Mouse (Mus musculus) layer of hippocampus, postnatal 25 days (tissue): ENCODE results near the gene Gmppa. TPM values are rescaled to one million over a fixed set of nuclear protein-coding genes. Genes with fewer than 3 reads are reported as not detected.

Experiments
- DNase-seq, 2 experiments: peaks; one replicate each; pipeline ENCODE4 v3.0.0; 2022; ENCODE audit warnings: mixed read lengths in 2 of 2, low spot score in 1 of 2; ENCODE audit errors: extremely low spot score in 1 of 2
- total RNA-seq, 2 experiments: library from RNA; stranded (reverse); gene quantifications; 2 replicates each; pipeline ENCODE4 v1.2.3; 2021

Gene Gmppa
- total RNA-seq = 10 to 100 TPM; 60.5 to 66.7 TPM

DNA sequence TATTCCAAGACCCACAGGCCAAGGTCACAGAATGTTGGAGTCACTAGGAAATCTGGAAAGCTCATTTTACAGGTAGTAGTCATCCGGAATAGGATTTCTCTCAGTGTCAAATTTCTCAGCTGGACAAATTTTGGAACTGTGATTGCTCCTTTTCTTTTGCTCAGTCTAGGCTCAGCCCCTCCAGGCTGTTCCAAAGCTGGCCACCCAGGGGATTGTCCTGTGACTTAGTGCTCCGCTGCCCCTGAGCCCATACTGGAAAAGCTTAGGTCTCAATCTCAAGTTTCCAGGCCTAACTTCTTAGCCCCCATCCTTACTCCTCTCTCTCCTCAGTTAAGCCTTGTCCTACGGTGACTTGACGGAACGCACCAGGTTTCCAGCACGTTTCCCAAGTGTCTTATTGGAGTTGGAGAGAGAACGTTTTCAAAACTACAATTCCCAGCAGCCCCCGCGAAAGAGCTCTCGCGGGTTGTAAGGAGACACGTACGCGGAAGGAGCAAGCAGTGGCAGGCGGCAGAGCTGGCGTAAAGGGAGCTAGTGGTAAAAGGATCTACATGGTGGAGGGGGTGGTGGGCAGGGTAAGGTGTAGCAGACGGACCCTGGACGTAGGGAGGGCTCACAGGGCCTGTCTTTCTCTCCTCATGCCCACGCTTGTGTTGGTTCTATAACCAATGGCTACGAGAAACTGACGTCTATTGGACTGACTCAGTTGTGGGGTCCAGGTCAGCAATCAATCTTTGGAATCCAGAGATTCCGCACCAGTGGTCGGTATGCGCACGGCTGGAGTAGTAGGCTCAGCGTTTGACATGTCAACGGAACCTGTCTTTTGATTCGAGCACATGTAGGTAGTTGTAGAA lies at the start of gene Gmppa:
Gene Gmppa, plus strand, starts transcription at position 456 of the 854 bp plus-strand sequence.
- peak; percentile 65 to 73 for DNase-seq

DNA sequence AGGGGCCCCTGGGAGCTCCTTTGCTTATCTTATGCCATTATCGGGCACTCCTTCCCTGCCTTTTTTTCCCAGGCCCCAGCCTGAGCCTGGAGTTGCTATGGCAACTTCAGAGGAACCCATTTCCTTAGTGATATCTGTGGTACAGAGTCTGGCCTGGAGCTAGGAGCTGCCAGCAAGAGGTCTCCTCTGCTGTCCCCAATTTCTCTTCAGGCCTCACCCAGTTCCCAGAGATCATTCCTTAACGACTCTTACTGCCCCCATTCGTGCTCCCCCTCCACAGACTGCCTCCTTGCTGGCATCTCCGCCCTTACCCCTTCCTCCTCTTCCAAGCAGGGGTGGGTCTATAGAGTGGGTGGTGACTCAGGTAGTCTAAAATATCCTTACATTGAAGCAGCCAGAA lies 49.6 kb upstream of the Gmppa start:
- DNase-seq = no peak

DNA sequence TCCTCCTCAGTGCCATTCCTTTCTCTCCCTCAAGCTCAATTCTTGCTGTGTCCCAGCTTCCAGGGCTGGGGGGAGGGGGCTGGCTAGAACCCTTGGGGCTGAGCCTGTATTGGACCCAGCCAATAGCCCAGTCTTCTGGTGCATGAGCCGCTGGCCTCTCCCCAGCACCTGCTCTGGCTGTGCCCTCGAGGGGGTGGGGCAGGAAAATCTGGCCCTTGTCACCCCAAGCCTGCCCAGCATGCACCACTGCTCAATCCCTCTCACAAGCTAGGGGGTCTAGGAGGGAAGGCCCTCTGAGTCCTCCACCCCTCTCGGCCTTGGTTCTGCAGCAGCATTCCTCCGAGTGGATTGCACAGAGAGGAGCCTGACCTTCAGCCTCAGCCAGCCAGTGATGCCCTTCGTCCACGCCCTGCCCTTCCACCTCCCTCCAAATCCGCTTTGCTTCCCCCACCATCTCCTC lies 48.2 kb upstream of the Gmppa start:
- DNase-seq = no peak

- no peak for DNase-seq
These were observed 47.5 kb upstream of the Gmppa start for GRCm38 (mm10) chr1:75387929-75388897.

- no peak for DNase-seq
These were observed 46.7 kb upstream of the Gmppa start for GRCm38 (mm10) chr1:75388898-75389515.

- peak; percentile 49 to 52 for DNase-seq
These were observed 42.6 kb upstream of the Gmppa start for GRCm38 (mm10) chr1:75393139-75393538.

- DNase-seq = no peak
These were observed 41.9 kb upstream of the Gmppa start for GRCm38 (mm10) chr1:75393846-75394245.

GRCm38 (mm10) chr1:75398761-75399402 lies 36.8 kb upstream of the Gmppa start:
- DNase-seq = no peak

GRCm38 (mm10) chr1:75399755-75400492 lies 35.8 kb upstream of the Gmppa start:
- DNase-seq = peak in 1 of 2 experiments; percentile 33

DNA sequence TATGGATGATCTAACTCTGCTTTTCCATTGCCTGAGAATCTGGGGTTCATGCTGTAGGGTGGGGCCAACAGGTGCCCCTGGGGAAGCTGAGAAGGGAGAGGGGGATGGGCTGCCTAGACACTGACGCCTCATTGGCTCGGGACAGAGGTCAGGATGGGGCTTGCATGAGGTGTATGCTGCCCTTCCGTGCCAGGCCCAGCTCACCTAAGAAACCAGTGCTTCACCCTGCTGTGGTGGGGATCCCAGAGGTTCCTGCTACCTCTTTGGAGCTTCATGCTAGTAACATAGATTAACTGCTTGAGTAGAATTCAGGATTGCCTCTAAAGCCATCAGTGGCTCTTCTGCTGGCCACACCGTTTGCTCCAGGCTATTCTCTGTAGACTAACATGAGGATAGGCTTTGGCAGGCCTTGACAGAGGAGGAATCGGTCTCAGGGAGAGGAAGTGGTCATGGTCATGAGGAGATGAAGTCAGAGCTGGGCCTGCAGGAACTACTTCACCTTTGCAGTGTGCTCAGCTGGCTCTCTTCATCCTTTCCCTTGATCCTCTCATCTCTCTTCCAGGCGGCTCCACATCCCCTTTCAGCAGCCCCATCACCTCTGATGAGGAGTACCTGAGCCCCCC lies 35.1 kb upstream of the Gmppa start:
- no peak for DNase-seq

GRCm38 (mm10) chr1:75405547-75405946 lies 30.2 kb upstream of the Gmppa start:
- DNase-seq = no peak

- no peak for DNase-seq
These were observed 29.6 kb upstream of the Gmppa start for GRCm38 (mm10) chr1:75406173-75406572.

GRCm38 (mm10) chr1:75407056-75407455 lies 28.7 kb upstream of the Gmppa start:
- no peak for DNase-seq

GRCm38 (mm10) chr1:75408210-75408609 lies 27.5 kb upstream of the Gmppa start:
- no peak for DNase-seq

- DNase-seq = no peak
These were observed 25.8 kb upstream of the Gmppa start for GRCm38 (mm10) chr1:75409950-75410349.

DNA sequence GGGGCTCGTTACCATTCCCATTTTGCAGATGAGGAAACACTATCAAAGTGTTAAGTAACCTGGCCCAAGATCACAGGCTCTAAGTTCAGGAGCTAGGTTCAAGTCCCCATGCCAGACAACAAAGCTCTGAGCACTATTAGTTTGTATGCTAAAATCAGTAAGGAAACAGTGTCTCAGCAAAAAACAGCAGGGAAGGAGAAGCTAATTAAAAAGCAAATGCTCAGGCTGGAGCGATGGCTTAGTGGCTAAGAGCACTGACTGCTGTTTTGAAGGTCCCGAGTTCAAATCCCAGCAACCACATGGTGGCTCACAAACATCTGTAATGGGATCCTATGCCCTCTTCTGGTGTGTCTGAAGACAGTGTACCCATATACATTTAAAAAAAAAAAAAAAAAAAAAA lies 23.5 kb upstream of the Gmppa start:
- no peak for DNase-seq

DNA sequence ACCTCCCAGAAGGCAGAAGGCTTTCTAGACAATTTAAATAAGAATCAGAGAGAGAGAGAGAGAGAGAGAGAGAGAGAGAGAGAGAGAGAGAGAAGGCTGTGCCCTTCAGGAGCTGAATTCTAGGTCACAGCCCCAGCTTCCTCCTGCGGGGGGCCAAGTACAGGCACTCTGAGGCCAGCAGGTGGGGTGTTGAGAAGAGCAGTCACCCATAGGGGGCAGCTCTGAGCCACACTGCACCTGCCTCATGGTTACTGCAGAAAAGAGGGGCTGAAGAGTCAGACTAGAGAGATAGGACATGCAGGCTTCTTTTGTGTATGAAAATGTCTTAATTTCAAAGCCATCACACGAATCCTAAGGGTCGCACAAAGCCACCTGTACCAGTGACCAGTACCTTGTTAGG lies 22.0 kb upstream of the Gmppa start:
- peak in 1 of 2 experiments; percentile 56 for DNase-seq

GRCm38 (mm10) chr1:75421794-75422193 lies 13.9 kb upstream of the Gmppa start:
- DNase-seq = no peak

GRCm38 (mm10) chr1:75422216-75422822 lies 13.4 kb upstream of the Gmppa start:
- DNase-seq = no peak
